Mouse (Mus musculus) c-Kit-positive CD71-negative TER-119-negative erythroid progenitor cells, embryonic 14.5 days (primary cell): ENCODE data around the gene Cyb561a3.
"Not testable (repeated sequence)": the region's sequence is repeated elsewhere in the genome, so short reads cannot be mapped to it uniquely, and the experiment has no call there.

Source experiments
- DNase-seq: peaks from one replicate; pipeline ENCODE4 v3.0.0-alpha.2; 2013; ENCODE audit warnings: low read depth

Gene Cyb561a3

DNA sequence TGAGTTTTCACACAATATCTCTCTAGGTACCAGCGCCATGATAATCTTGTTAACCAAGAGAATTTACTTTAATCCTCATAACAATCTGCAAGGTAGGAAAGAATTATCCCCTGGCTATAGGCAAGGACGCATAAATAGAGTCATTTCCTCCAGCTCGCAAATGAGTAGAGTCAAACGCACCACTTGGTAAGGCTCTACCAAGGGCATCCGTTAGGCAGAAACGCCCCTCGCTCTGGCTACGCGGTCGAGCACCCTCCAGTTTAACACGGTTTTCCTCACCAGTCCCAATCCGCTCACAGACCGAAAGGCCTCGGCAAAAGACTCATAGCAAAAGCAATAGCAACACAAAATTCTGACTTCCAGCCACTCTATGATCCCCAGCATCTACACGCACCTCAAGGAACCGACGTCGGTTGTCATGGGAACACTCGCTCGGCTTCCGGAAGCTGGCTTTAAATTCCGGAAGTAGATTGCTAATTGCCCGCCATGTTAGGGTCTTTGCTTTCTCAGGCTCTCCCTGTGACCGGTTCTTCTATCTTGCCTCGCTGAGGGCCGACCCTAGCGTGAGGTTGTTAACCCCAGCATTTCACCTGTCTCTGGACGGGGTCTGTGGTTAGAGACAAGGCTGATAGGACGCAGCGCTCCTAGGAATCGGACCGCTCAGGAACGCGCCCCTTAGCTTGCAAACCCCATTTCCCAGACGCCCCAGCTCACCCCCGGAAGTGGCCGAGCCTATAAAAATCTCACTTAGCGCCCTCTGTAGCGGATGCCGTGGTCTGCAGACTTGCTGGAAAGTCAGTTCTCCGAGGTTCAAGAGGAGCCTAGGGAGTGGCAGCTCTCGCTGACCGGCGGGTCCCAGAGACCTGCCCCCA, at the start of gene Cyb561a3, which contains the start of gene Tmem138:
Gene Cyb561a3, plus strand, starts transcription at position 483 of the 872 bp plus-strand sequence.
Gene Tmem138, minus strand, starts transcription at position 673 of the 872 bp plus-strand sequence.
- DNase-seq = peak; percentile 95

DNA sequence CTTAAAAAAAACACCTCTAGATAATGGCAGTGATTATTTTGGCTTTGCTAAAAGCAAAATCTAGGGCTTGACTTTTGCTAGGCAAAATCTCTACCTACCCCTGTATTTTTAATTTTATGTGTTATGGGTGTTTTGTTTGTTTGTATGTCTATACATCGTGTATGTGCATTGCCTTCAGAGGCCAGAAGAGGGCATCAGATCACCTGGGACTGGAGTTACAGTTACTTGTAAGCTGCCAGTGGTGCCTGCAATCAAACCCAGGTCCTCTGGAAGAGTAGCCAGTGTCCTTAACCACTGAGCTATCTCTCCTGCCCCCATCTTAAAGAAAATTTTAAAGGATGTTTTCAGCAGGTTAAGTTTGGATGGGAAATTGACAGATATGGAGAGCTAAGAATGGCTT, 46.9 kb upstream of the Cyb561a3 start:
- DNase-seq = no peak

DNA sequence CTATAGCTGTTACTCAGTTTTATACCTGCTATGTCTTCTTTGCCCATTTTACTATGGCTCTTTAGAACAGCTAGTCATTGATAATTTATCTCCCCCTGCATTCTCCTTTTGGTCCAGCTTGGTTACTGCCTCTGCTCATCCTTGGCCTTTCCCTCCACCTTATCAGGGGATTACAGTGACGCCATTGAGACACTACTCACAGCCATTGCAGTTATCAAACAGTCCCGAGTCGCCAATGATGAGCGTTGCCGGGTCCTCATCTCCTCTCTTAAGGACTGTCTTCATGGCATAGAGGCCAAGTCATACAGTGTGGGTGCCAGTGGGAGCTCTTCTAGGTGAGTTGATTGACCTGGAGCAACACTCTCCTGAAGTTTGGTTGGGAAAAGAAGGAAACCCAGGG, 37.5 kb upstream of the Cyb561a3 start:
- no peak for DNase-seq

DNA sequence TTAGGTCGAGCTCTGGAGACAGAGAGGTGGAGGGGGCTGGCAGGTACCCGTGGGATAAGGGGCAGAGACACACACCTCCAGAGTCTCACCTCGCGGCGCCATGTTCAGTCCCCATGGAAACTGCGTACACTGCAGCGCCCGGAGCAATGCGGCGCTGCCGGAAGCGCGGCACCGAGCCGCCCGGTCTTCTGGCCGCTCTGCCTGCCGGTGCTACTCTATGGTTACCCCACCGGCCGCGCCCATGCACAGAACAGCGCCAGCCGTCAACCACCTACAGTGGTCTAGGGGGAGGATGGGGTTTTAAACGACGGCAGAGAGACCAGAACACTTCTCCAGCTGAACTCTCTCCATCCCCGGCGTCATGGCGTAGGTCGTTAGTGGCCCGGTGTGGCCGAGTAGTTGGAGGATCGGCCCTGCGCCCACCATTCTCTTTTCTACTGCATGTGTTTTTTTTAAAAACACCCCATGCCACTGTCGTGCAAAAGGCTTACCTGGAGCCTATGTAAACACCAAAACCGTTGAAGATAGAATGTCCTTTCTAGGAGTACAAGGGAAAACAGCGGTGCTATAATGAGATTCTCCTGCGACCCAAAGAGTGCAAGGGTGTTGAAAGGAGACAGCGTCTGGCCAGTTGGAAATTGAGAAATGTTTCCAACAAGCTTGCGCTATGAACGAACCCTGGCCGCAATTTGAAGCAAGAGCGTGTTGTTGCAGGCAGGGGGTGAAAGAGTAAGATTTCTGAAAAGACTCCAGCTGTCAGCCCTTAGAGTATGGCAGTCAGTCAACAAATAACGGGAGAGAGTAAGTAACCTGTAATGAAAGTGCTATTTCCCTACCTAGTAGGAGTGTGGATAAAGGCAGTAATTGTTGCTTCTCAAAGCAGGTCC, 21.1 kb upstream of the Cyb561a3 start, which contains the start of gene Tmem216:
Gene Tmem216, minus strand, starts transcription at position 615 of the 887 bp plus-strand sequence.
- DNase-seq = peak; percentile 68

DNA sequence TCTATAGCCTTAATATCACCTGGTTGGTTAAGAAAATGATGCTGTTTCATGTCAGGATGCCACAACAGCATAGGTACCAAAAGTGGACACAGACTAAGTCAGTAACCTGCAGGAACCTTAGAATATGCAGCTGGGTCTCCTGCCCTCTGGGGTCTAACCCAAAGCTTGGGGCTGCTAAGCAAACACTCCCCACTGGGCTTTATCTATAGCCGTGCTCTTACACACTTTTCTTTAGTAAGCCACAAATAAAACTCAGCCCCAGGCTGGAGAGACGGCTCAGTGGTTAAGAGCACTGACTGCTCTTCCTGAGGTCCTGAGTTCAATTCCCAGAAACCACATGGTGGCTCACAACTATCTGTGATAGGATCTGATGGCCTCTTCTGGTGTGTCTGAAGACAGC, 20.0 kb upstream of the Cyb561a3 start:
- DNase-seq = no peak

DNA sequence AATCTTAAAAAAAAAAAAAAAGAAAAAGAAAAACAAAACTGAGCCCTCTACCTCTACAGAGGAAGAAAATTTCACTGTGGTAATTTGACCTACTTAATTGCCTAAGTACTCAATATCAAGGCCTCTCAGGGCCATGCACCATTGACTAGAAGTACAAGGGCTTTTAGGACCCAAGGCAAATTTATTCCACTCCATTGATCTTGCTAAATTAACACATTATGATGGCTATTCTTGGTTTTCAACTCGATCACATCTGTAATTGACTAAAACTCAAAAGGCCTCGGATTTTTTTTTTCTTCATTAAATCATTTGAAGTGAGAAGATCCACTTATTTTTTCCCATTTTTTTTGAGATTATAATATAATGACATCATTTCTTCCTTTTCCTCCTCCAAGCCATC, 19.5 kb upstream of the Cyb561a3 start:
- DNase-seq = no peak

DNA sequence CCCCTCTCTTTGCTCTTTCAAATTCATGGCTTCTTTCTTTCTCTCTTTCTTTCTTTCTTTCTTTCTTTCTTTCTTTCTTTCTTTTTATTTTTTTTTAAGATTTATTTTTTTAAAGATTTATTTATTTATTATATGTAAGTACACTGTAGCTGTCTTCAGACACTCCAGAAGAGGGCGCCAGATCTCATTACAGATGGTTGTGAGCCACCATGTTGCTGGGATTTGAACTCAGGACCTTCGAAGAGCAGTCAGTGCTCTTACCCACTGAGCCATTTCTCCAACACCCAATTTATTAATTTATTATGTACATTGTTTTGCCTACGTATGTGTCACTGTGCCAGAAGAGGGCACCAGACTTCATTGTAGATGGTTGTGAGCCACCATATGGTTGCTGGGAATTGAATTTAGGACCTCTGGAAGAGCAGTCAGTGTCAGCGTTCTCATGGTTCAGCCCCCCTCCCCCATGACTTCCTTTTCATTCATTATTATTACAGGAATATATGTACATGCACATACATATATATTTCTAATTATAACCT, 19.1 kb upstream of the Cyb561a3 start:
- not testable (repeated sequence) for DNase-seq

DNA sequence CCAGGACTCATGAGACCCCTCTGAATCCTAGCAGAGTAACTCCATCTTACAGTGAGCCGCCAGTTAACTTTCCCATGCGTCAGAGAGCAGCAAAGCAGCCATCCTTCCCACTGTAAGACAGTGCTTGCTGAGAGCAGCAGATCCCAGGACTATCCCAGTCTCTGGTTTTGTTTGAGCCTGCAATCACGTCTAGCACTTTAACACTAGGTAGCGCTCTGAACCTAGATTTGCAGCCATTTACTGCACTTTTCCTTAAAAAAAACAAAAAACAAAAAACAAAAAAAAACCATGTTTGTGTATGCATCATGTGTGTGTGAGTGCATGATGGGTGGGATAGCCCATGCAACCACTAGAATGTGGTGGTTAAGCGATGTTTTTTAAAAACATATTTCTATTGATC, 16.9 kb upstream of the Cyb561a3 start:
- no peak for DNase-seq

DNA sequence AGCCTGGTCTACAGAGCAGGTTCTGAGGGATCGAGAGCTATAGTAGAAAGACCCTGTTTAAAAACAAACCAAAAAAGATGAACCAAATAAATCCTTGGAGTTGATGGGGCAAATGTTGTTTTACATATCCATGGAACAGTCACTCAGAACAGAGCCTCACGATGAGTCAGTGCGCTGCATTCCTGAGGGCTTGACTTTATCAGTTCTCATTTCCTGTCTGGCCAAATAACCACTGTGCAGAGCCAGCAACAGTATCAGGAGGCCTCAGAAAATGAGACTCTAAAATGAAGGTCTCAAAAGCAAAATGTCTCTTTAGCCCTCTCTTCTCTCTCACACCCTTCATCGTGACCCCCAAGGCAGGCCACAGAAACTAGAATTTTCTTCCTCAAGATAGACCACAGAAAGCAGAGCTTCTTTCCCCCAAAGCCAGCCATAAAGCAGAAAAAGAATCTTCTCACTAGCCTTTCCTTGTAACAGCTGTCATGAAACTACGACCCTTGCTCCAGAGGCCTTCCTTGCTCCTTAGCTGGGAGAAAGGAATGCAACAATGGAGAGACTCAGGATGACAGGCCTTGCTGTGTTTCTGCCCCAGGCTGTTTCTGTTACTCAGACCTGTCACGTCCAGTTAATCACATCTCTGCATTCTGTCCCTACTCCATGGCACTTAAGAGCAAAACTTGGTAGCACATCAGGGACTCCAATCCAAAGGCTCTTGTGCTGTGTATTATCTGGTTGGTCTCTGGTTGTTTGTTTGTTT, 15.2 kb upstream of the Cyb561a3 start:
- no peak for DNase-seq

DNA sequence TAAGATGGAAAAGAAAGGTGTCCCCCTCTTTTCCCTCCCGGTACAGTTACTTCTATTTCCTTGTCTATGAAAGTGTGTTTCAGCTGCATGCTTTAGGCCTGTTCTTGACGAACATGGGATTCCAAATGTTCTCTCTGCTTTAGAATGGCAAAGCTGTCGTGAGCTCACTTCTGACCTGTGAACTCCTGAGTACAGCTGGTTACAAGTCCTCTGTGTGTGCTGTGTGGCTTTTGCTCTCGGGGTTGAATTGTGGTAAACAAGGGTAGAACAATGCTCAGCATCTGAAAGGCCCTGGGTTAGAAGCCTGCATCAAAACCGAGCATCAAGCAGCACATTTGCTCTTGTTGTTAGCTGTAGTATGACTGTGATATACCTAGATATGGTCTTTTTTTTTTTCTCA, 14.6 kb upstream of the Cyb561a3 start:
- DNase-seq = no peak

DNA sequence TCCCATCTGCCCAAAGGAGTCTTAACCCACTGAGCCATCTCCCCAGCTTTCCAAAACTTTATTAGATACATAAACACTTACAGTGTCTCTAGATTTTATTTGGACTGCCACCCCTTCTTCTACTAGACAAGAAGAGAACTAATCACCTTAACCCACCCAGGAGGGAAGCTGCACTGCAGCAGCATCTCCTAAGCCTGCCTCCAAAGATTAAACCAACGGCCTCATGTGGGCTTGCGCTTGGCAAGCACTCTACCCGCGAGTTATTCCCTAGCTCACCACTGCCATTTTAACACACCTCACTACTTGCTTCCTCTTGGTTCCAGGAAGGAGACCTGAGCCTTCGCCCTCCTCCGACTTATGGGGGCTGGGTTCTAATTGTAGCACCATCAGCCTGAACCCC, 12.7 kb upstream of the Cyb561a3 start:
- no peak for DNase-seq

DNA sequence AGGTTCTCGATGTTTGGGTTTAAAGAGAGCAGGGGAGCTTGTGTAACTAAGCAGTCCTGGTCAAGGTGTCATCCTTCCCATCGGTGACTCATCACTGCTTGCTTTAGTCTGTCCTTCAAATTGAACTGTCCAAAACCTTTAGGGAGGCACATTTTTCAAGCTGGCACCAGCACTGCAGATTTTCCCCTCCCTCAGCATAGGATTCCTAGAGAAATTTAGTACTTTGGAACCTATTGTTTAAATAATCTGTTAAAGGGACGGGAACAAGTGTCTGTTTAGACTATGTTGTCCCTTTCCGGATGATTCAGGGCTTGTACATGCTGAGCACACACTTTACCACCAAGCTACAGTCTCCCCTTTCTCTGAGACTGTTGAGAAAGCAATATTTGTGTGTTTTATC, 11.8 kb upstream of the Cyb561a3 start:
- no peak for DNase-seq

DNA sequence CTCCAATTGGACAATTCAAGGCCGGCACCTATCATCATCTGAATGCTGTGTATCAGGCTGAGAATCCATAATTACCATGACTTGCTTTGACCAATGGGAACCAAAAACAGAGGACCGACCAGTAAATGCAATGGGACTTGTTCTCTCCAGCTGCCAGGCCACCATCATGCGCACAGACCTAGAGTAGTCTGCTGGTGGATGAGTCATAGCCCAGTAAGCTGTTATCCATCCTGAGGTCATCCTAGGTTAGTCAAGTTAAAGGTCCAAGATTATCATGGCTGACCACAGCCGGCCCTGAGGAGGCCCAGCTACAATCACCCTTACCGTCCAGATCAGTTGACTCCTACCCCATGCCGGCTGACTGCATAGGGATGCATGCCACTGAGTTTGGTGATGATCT, 7.3 kb upstream of the Cyb561a3 start:
- DNase-seq = no peak

DNA sequence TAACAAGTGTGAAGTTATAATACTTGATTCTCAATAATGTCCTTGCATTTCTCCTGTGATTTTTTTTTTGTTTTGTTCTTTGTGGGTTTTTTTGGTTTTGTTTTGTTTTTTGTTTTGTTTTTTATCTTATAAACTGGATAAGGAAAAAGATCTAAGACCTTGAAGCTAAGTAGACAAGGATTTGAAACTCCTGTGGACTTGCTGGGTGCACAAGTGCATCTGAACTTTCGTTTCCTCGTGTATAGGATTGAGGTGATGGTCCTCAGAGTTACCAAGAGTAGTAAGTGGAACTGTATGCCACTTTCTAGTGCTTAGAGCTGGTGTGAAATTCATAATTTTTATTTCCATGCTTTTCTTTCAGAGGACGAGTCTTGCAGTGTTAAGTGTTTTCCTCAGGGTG, 3.1 kb downstream of the Cyb561a3 start:
- no peak for DNase-seq

DNA sequence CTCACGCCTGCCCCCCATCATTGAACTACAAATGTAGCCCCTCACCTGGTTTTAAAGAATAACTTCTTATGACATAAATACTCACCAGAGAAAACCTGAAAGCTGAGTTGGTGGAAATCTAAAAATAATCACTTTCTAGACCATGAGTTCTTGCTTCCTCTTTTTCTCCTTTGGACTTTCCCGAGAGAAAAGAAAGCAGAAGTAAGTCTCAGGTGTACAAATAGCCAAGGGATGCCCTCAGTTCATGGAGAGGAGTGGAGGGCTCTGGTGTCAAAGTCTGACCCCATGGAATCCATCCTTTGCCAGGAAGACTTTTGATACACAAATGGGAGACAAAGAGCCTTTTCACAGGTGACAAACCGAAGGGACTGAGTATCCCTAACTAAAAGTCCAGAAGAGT, 3.8 kb downstream of the Cyb561a3 start:
- no peak for DNase-seq

DNA sequence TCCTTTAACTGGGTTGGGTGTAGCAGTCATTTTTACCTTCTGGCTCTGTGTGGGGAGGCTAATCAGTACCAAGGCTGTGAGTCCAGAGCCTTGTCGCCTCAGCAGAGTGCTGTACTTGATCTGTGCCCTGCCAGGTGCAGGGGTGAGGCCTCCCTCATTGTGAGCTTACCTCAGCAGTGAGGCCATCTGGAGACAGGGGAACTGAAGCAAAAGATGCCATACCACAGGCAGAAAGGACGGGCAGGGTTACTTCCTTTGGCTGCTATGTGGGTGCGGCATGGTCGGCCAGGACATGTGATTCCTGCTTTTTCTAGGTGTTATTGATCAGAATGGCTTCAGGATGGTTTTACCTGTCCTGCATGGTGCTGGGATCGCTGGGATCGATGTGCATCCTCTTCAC, 5.0 kb downstream of the Cyb561a3 start:
- no peak for DNase-seq

DNA sequence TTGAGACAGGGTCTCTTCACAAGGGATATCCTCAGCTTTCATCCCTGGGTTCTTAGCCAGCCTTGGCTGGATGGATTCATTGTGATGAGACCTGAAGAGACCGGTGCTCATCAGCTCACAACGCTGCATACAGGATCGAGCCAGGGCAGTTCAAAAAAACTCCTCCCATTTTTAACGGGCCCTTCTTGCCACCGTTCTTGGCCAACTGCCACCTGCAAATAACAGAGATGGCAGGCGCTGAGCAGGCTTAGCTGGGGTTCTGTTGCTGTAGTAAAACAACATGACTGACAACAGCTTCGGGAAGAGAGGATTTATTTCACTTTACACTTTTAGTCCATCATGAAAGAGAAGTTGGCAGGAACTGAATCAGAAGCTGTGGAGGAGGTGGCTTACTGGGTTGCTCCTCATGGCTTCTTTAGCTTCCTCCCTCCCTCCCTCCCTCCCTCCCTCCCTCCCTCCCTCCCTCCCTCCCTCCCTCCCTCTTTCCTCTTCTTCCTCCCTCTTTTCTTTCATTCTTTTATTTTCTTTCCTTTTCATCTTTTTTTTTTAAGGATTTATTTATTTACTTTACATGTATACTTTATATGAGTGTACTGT, 6.7 kb downstream of the Cyb561a3 start:
- DNase-seq = no peak

DNA sequence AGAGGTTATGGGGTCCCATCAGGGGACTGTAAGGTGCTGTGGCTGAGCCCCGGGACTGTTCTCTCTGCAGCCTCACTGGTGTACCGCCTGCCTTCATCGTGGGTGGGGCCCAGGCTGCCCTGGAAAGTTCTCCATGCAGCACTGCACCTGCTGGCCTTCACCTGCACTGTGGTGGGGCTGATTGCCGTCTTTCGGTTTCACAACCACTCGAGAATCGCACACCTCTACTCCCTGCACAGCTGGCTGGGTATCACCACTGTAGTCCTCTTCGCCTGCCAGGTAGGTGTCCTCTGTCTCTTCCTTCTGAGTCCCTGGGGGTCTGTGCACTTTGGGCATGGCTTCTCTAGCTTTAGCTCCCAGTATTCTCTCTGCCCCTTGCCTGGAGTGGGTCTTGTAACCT, 8.1 kb downstream of the Cyb561a3 start:
- DNase-seq = no peak

DNA sequence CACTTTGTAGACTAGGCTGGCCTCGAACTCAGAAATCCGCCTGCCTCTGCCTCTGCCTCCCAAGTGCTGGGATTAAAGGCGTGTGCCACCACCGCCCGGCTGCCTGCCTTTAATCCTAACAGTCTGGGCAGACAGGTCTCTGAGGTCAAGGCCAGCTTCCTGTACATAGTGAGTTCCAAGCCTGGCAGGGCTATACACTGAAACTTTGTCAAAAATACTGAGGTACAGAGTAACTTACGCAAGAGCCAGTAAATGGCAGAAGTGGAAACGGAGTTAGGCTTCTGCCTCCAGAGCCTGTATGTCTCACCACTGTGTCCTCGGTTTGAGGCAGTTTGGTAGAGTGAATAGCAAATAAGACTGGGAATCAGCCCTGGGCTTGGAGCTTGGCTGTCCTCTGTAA, 10.3 kb downstream of the Cyb561a3 start:
- no peak for DNase-seq

DNA sequence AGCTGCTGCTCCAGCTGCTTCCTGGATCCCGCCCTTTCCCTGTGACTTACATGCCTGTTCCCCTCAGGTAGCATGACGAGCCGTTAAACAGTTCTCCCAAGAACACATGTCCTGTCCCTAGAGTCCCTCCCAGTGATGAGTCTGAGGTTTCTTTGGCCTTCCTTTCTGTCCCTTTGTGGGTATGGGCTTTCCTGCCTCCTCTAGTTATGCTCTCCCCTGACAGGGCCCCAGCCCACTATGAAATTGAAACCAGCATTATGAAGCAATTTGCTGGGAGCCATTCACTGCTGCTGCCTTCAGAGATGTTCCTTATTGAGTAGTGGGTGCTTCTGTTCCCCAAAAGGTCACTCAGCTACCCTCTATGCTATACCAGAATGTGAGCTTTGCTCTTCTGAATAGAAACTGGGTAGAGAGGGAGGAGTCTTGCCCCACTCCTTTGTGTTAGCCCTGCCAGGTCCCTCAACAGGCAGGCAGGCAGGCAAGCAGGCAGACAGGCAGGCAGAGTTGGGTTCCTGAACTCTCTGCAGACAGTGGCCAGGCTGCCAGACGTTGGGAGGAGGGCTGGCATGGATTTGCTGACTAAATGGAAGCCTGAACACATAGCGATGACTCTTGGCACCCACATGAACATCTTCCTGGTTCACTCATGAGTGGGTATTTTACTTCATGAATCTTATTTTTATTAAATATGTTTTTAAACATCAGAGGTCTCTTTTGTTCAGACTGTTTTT, 12.3 kb downstream of the Cyb561a3 start:
- DNase-seq = no peak

DNA sequence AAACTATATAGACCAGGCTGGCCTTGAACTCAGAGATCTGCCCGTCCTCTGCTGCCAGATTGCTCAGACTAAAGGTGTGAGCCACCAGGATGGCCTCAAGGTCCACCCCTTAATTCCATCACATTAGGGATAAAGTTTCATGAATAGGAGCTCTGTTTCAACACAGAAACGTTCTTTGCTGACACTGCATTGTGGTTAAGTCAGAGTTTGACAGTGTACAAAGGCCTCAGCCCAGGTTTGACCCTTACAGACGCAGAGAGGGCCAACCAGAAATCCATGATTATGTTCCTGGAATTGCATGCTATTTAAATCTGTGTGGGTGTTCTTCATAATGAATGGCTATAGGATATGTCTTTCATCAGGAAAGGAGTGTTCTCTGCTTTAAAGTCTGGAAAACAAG, 13.3 kb downstream of the Cyb561a3 start:
- no peak for DNase-seq
